Mouse (Mus musculus) embryonic facial prominence, embryonic 11.5 days (tissue): ENCODE measurements around the gene Stk32c. TPM values are rescaled to one million over a fixed set of nuclear protein-coding genes. Genes with fewer than 3 reads are reported as not detected.
A peak's percentile ranks its signal among the peaks of the same experiment; 100 is the strongest.

Experiments used
- ATAC-seq: fragments of 200-750 bp; cut with Nextera tagmentation; replicated peaks from 2 replicates; pipeline ENCODE4 v1.8.0; 2017; ENCODE audit warnings: low read depth; ENCODE audit not compliant: insufficient number of reproducible peaks, low FRiP score, low TSS enrichment
- DNase-seq: peaks from one replicate; pipeline ENCODE4 v3.0.0-alpha.2; 2015; ENCODE audit warnings: low spot score
- H3K27ac ChIP-seq: fragments of 300-500 bp; sonication (generic); replicated peaks from 2 replicates; pipeline ENCODE4 v1.5.1; 2014; ENCODE audit warnings: mild to moderate bottlenecking, low read depth, low read length, control low read depth
- H3K27me3 ChIP-seq: fragments of 300-500 bp; sonication (generic); 2 replicates; pipeline ENCODE4 v1.6.1; 2014; ENCODE audit warnings: mild to moderate bottlenecking, low read length, moderate library complexity, mixed read lengths; ENCODE audit not compliant: control insufficient read depth, insufficient read depth
- H3K36me3 ChIP-seq: fragments of 300-500 bp; sonication (generic); replicated peaks from 2 replicates; pipeline ENCODE4 v1.6.1; 2014; ENCODE audit warnings: low read depth, mild to moderate bottlenecking, low read length, moderate library complexity, mixed read lengths; ENCODE audit not compliant: control insufficient read depth, insufficient read depth
- H3K4me1 ChIP-seq: fragments of 300-500 bp; sonication (generic); 2 replicates; pipeline ENCODE4 v1.6.1; 2014; ENCODE audit warnings: low read length, mixed read lengths; ENCODE audit not compliant: control insufficient read depth, insufficient read depth
- H3K4me2 ChIP-seq: fragments of 300-500 bp; sonication (generic); 2 replicates; pipeline ENCODE4 v1.6.1; 2014; ENCODE audit warnings: low read depth, mild to moderate bottlenecking, control low read depth, low read length, moderate library complexity
- H3K4me3 ChIP-seq: fragments of 300-500 bp; sonication (generic); 2 replicates; pipeline ENCODE4 v1.5.1; 2014; ENCODE audit warnings: low read depth, low read length, control low read depth
- H3K9ac ChIP-seq: fragments of 300-500 bp; sonication (generic); replicated peaks from 2 replicates; pipeline ENCODE4 v1.6.1; 2014; ENCODE audit warnings: mild to moderate bottlenecking, control low read depth, low read length
- H3K9me3 ChIP-seq: fragments of 300-500 bp; sonication (generic); replicated peaks from 2 replicates; pipeline ENCODE4 v1.6.1; 2016; ENCODE audit warnings: mild to moderate bottlenecking, low read length, inconsistent platforms, mixed read lengths; ENCODE audit not compliant: control insufficient read depth
- WGBS: fragments of 180-500 bp; shearing (Covaris S2); extraction: QIAGEN DNeasy Blood & Tissue Kit; methylation state at CpG from one replicate; pipeline ENCODE4 v1.1.7; 2014; 5-methylcytosine and 5-hydroxymethylcytosine counted together
- polyA plus RNA-seq: library from polyadenylated mRNA; unstranded; fragments of >200 nt; fragmentation: Nextera tagmentation; extraction: Ambion mirVana; gene quantifications from 2 replicates; pipeline ENCODE4 v1.2.1, GENCODE M21; 2014

Gene Stk32c
- polyA plus RNA-seq, 1 experiment from 2014 or later = 0.36 TPM

GRCm38 (mm10) chr7:139235651-139236358, 22.7 kb upstream of the Stk32c start:
- Histone ChIP-seq H3K4me1 (no peaks in the 10 kb centered on the region), H3K4me3 (no peak overlapping the region), H3K27me3 (no peaks in the 10 kb centered on the region), H3K9me3 (no peaks in the 10 kb centered on the region), H3K36me3 (no peaks in the 10 kb centered on the region), H3K27ac (no peak overlapping the region), H3K4me2 (no peak overlapping the region), H3K9ac (no peak overlapping the region)
- DNase-seq = no peak
- 80% methylated on average over 12 of the region's 12 CpGs for WGBS
- no peak for ATAC-seq

GRCm38 (mm10) chr7:139234426-139235188, 21.5 kb upstream of the Stk32c start:
- Histone ChIP-seq H3K36me3 (no peaks in the 10 kb centered on the region), H3K27me3 (no peaks in the 10 kb centered on the region), H3K4me2 (no peak overlapping the region), H3K9me3 (no peaks in the 10 kb centered on the region), H3K4me1 (no peaks in the 10 kb centered on the region), H3K27ac (no peak overlapping the region), H3K4me3 (no peak overlapping the region), H3K9ac (0 out of 2 replicates have a peak overlapping the region, but pooled peaks have one; percentile 28)
- WGBS = 8% methylated on average over 18 of the region's 18 CpGs
- ATAC-seq (peak; percentile 40), DNase-seq (peak; percentile 57)

GRCm38 (mm10) chr7:139233714-139234113, 20.6 kb upstream of the Stk32c start:
- WGBS = 0% methylated on average over 7 of the region's 7 CpGs
- H3K9ac ChIP-seq = no peak overlapping the region
- no peaks in the 10 kb centered on the region for H3K36me3 ChIP-seq
- peak; percentile 88 for DNase-seq
- no peaks in the 10 kb centered on the region for H3K9me3 ChIP-seq
- H3K4me1 ChIP-seq = no peaks in the 10 kb centered on the region
- H3K27ac ChIP-seq = no peak overlapping the region
- no peaks in the 10 kb centered on the region for H3K27me3 ChIP-seq
- no peak overlapping the region for H3K4me2 ChIP-seq
- ATAC-seq = peak; percentile 65
- H3K4me3 ChIP-seq = no peak overlapping the region

- H3K4me1 ChIP-seq = no peaks in the 10 kb centered on the region
- H3K4me2 ChIP-seq = no peak overlapping the region
- no peak overlapping the region for H3K27ac ChIP-seq
- H3K36me3 ChIP-seq = no peaks in the 10 kb centered on the region
- no peak overlapping the region for H3K9ac ChIP-seq
- DNase-seq = no peak
- H3K4me3 ChIP-seq = no peak overlapping the region
- WGBS = 81% methylated on average over 12 of the region's 12 CpGs
- ATAC-seq = no peak
- no peaks in the 10 kb centered on the region for H3K27me3 ChIP-seq
- no peaks in the 10 kb centered on the region for H3K9me3 ChIP-seq
These were observed 17.1 kb upstream of the Stk32c start for GRCm38 (mm10) chr7:139230241-139230640.

GRCm38 (mm10) chr7:139229837-139230236, 16.7 kb upstream of the Stk32c start:
- ATAC-seq = no peak
- H3K4me2 ChIP-seq = no peak overlapping the region
- H3K27ac ChIP-seq = no peak overlapping the region
- no peaks in the 10 kb centered on the region for H3K4me1 ChIP-seq
- H3K4me3 ChIP-seq = no peak overlapping the region
- H3K9me3 ChIP-seq = no peaks in the 10 kb centered on the region
- DNase-seq = no peak
- H3K27me3 ChIP-seq = no peaks in the 10 kb centered on the region
- no peaks in the 10 kb centered on the region for H3K36me3 ChIP-seq
- no peak overlapping the region for H3K9ac ChIP-seq
- 78% methylated on average over 5 of the region's 5 CpGs for WGBS

- ATAC-seq (no peak), DNase-seq (no peak)
- H3K27ac ChIP-seq = no peak overlapping the region
- no peak overlapping the region for H3K9ac ChIP-seq
- H3K4me1 ChIP-seq = no peaks in the 10 kb centered on the region
- H3K9me3 ChIP-seq = no peaks in the 10 kb centered on the region
- no peaks in the 10 kb centered on the region for H3K36me3 ChIP-seq
- H3K4me2 ChIP-seq = no peak overlapping the region
- H3K27me3 ChIP-seq = no peaks in the 10 kb centered on the region
- no peak overlapping the region for H3K4me3 ChIP-seq
- 81% methylated on average over 6 of the region's 6 CpGs for WGBS
These were observed 15.5 kb upstream of the Stk32c start for GRCm38 (mm10) chr7:139228447-139229171.

GRCm38 (mm10) chr7:139226416-139226815, 13.3 kb upstream of the Stk32c start:
- no peaks in the 10 kb centered on the region for H3K36me3 ChIP-seq
- no peak overlapping the region for H3K4me2 ChIP-seq
- no peak overlapping the region for H3K27ac ChIP-seq
- no peak for DNase-seq
- no peak overlapping the region for H3K4me3 ChIP-seq
- no peak for ATAC-seq
- no peaks in the 10 kb centered on the region for H3K4me1 ChIP-seq
- WGBS = 85% methylated on average over 7 of the region's 7 CpGs
- H3K27me3 ChIP-seq = no peaks in the 10 kb centered on the region
- no peak overlapping the region for H3K9ac ChIP-seq
- H3K9me3 ChIP-seq = no peaks in the 10 kb centered on the region

GRCm38 (mm10) chr7:139224725-139225124, 11.6 kb upstream of the Stk32c start:
- no peak for ATAC-seq
- Histone ChIP-seq H3K27me3 (no peaks in the 10 kb centered on the region), H3K27ac (no peak overlapping the region), H3K4me2 (no peak overlapping the region), H3K9me3 (no peaks in the 10 kb centered on the region), H3K9ac (no peak overlapping the region), H3K4me1 (no peaks in the 10 kb centered on the region), H3K4me3 (no peak overlapping the region), H3K36me3 (no peaks in the 10 kb centered on the region)
- DNase-seq = no peak
- 70% methylated on average over 8 of the region's 8 CpGs for WGBS
